Mouse (Mus musculus) limb, embryonic 13.5 days (tissue): ENCODE results near the gene Mapk1ip1l. TPM values are rescaled to one million over a fixed set of nuclear protein-coding genes. Genes with fewer than 3 reads are reported as not detected.

Source experiments
- ATAC-seq: fragments of 200-750 bp; cut with Nextera tagmentation; 2 replicates; pipeline ENCODE4 v1.8.0; 2017; ENCODE audit warnings: low read depth, moderate number of reproducible peaks, moderate TSS enrichment; ENCODE audit not compliant: low FRiP score
- H3K27ac ChIP-seq: fragments of 300-500 bp; sonication (generic); 2 replicates; pipeline ENCODE4 v1.5.1; 2015; ENCODE audit warnings: inconsistent platforms, mild to moderate bottlenecking, moderate library complexity
- H3K27me3 ChIP-seq: fragments of 300-500 bp; sonication (generic); 2 replicates; pipeline ENCODE4 v1.6.1; 2015; ENCODE audit warnings: mild to moderate bottlenecking, inconsistent platforms
- H3K36me3 ChIP-seq: fragments of 300-500 bp; sonication (generic); 2 replicates; pipeline ENCODE4 v1.6.1; 2015; ENCODE audit warnings: inconsistent platforms, mild to moderate bottlenecking, moderate library complexity
- H3K4me1 ChIP-seq: fragments of 300-500 bp; sonication (generic); 2 replicates; pipeline ENCODE4 v1.6.1; 2015; ENCODE audit warnings: inconsistent platforms
- H3K4me2 ChIP-seq: fragments of 300-500 bp; sonication (generic); replicated peaks from 2 replicates; pipeline ENCODE4 v1.6.1; 2015; ENCODE audit warnings: inconsistent platforms, mild to moderate bottlenecking, moderate library complexity
- H3K4me3 ChIP-seq: fragments of 300-500 bp; sonication (generic); 2 replicates; pipeline ENCODE4 v1.5.1; 2015; ENCODE audit warnings: moderate library complexity, mild to moderate bottlenecking, inconsistent platforms
- H3K9ac ChIP-seq: fragments of 300-500 bp; sonication (generic); 2 replicates; pipeline ENCODE4 v1.6.1; 2015; ENCODE audit warnings: mild to moderate bottlenecking, inconsistent platforms
- H3K9me3 ChIP-seq: fragments of 300-500 bp; sonication (generic); 2 replicates; pipeline ENCODE4 v1.6.1; 2016; ENCODE audit warnings: inconsistent platforms
- WGBS: fragments of 180-500 bp; shearing (Covaris S2); methylation state at CpG from one replicate; pipeline ENCODE4 v1.1.7; 2015; 5-methylcytosine and 5-hydroxymethylcytosine counted together
- polyA plus RNA-seq: library from polyadenylated mRNA; unstranded; fragments of >200 nt; fragmentation: Nextera tagmentation; extraction: Ambion mirVana; gene quantifications from 2 replicates; pipeline ENCODE4 v1.2.1, GENCODE M21; 2015

Mapk1ip1l gene
- 71.4 and 79.3 TPM in 2 replicates for polyA plus RNA-seq

DNA sequence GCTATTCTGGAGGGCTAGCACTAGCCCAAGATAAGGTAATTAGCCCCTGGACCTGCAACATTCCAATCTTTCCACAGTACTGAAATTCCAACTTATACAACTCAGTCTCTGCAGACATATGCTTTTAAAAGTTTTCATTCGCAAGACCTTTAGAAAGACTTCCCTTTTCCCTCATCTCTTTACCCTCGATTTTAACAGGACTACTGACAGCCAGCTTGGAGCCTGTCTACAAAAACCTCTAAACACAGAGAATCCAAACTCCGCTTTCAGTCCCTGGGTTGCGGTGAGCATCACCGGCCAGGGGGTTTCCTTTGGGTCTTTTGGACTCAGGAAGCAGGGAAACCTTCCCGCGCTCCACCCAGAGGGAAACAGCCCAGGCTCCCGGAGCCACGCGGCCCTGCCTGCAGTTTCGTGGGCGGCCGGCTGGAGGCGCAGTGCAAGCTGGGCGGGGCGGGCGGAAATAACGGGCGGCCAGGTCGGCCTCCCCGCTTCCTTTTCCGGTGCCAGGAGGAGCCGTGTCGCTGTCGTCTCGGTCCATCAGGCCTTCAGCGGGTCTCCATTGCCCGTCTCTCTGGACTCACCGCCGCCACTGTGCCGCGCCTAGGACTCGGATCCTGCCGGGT, at the start of gene Mapk1ip1l:
TSS of gene Mapk1ip1l (plus strand) at position 482 of the 623 bp plus-strand sequence.
- ATAC-seq: peak; percentile 85
- under 1% methylated on average over 34 of the region's 34 CpGs for WGBS
- no peaks in the 10 kb centered on the region for H3K27me3 ChIP-seq
- peak within 1 kb of the TSS; percentile 97 for H3K27ac ChIP-seq
- H3K4me2 ChIP-seq: peak within 1 kb of the TSS; percentile 77
- H3K9me3 ChIP-seq: no peaks in the 10 kb centered on the region
- peak within 1 kb of the TSS; percentile 98 for H3K9ac ChIP-seq
- peak within 1 kb of the TSS; percentile 98 for H3K4me3 ChIP-seq
- peaks cover 24% of the 10 kb centered on the region for H3K4me1 ChIP-seq
- peaks cover 8% of the 10 kb centered on the region for H3K36me3 ChIP-seq

DNA sequence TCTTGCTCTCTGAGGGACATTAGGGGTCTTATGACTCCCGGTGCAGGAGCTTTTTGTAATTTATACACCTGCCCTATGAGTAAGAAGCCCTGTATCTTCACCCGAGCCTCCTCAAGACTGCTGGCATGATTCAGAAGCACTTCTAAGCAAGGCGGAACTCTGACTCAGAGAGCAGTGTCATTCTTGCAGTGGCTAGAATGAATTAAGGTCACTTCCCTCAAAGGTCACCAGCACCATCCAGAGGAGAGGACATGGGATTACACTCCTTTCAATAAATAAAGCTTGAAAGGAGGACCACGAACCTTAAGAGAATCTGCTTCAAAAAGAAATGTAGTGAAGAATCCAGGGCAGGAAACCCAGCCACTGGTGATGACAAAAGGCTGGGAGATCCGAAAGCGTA, 48.2 kb upstream of the Mapk1ip1l start:
- Histone ChIP-seq H3K4me3 (no peak overlapping the region), H3K9ac (no peak overlapping the region), H3K4me1 (no peaks in the 10 kb centered on the region), H3K9me3 (no peaks in the 10 kb centered on the region), H3K36me3 (peaks cover 76% of the 10 kb centered on the region), H3K27ac (no peak overlapping the region), H3K27me3 (no peaks in the 10 kb centered on the region), H3K4me2 (no peak overlapping the region)
- WGBS: 84% methylated on average over 6 of the region's 6 CpGs
- ATAC-seq: no peak

DNA sequence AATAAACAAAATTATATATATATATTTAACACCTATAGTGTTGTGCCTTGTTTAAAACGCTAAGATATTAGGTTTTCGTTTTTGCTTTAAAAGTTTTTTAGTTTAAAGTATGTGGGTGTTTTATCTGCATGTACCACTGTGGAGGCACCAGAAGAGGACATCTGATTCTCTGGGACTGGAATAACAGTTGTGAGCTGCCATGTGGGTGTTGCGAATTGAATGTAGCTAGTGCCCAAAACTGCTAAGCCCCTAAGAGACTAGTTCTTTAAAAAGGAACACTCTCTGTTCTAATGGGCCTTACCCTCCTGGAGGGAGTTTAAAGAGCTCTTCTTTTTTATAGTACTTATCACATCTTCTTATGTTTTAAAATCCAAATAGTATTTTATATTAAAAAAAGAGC, 33.2 kb upstream of the Mapk1ip1l start:
- H3K27ac ChIP-seq: no peak overlapping the region
- peaks cover 65% of the 10 kb centered on the region for H3K36me3 ChIP-seq
- no peak overlapping the region for H3K4me3 ChIP-seq
- no peaks in the 10 kb centered on the region for H3K27me3 ChIP-seq
- no peak for ATAC-seq
- H3K4me1 ChIP-seq: no peaks in the 10 kb centered on the region
- H3K9me3 ChIP-seq: no peaks in the 10 kb centered on the region
- no peak overlapping the region for H3K4me2 ChIP-seq
- 96% methylated on average over 3 of the region's 3 CpGs for WGBS
- no peak overlapping the region for H3K9ac ChIP-seq

DNA sequence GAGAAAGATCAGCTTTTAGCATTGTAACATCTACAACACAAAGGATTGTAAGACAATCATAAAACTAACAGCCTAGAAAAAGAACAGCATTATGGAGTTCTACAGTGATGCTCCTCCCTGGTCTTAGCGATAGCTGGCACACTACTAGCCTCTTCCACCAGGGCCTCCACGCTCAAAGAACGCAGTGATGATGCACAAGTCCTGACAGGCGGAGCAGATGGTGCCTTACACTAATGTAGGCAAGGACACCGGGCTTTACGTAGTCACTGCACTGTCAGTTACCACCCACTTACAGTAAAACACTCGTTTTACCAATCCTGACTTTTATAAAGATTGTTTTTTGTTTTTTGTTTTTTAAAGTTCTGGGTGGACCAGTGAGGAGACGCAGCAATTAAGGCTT, 32.2 kb upstream of the Mapk1ip1l start:
- Histone ChIP-seq H3K9ac (no peak overlapping the region), H3K4me1 (no peaks in the 10 kb centered on the region), H3K36me3 (peaks cover 62% of the 10 kb centered on the region), H3K27me3 (no peaks in the 10 kb centered on the region), H3K4me2 (no peak overlapping the region), H3K4me3 (no peak overlapping the region), H3K27ac (no peak overlapping the region), H3K9me3 (no peaks in the 10 kb centered on the region)
- 91% methylated on average over 8 of the region's 8 CpGs for WGBS
- no peak for ATAC-seq

DNA sequence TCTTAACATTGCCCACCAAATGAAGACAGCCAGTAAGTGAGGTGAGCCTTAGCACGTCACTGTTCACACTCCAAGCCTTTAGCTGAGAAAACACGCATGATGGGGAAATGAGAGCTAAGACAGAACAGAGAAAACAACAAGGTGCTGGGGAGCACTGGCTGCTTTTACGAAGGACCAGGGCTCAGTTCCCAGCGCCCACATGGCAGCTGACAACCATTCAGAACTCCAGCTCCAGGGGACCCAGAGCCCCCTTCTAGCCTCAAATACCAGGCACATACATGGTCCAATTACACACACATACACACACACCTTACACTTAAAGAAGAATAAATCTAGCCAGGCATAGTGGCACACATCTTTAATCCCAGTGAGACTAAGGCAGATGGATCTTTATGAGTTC, 29.0 kb upstream of the Mapk1ip1l start:
- Histone ChIP-seq H3K9ac (no peak overlapping the region), H3K4me1 (no peaks in the 10 kb centered on the region), H3K4me3 (no peak overlapping the region), H3K27ac (no peak overlapping the region), H3K27me3 (no peaks in the 10 kb centered on the region), H3K9me3 (no peaks in the 10 kb centered on the region), H3K4me2 (no peak overlapping the region), H3K36me3 (peaks cover 65% of the 10 kb centered on the region)
- ATAC-seq: no peak
- 96% methylated on average over 4 of the region's 4 CpGs for WGBS

DNA sequence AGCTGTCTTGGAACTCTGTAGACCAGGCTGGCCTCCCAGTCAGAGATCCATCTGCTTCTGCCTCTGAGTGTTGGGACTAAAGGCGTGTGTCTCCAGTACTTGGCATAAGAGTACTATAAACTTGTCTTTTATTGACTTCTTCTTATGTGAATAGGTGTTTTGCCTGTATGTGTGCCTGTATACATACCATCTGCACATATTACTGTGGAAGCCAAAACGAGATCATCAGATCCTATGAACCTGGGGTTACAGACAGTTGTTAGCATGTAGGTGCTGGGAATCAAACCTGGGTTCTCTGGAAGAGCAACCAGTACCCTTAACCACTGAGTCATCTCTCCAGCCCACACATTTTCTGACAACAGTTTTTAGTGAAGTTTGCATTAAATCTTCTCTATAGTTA, 28.4 kb upstream of the Mapk1ip1l start:
- peaks cover 65% of the 10 kb centered on the region for H3K36me3 ChIP-seq
- no peak for ATAC-seq

DNA sequence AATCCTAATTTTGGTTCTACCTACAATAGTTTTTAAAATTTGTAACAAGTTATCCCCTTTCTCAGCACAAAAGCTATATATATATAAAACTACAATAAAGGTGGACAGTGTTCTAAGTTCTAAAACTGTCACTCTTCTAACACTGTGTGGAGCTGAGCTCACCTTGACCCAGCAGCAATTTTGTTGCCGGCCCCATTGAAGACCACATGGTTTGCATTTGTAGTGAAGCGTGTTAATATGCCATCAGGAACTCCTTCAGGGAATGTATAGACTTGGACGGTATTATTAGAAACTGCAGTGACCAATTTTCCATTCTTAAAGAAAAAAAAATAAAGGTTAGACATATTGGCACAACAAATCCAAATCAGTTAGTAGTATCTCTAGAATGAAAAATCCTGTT, 24.3 kb upstream of the Mapk1ip1l start:
- 35% methylated on average over 3 of the region's 3 CpGs for WGBS
- no peak overlapping the region for H3K9ac ChIP-seq
- H3K4me3 ChIP-seq: no peak overlapping the region
- no peak for ATAC-seq
- H3K27me3 ChIP-seq: no peaks in the 10 kb centered on the region
- H3K36me3 ChIP-seq: peaks cover 31% of the 10 kb centered on the region
- H3K9me3 ChIP-seq: no peaks in the 10 kb centered on the region
- H3K4me1 ChIP-seq: peaks cover 25% of the 10 kb centered on the region
- no peak overlapping the region for H3K4me2 ChIP-seq
- no peak overlapping the region for H3K27ac ChIP-seq

More for the DNA sequence above, 28.4 kb upstream of the Mapk1ip1l start:
- Histone ChIP-seq H3K9me3 (no peaks in the 10 kb centered on the region), H3K4me2 (no peak overlapping the region), H3K27ac (no peak overlapping the region), H3K9ac (no peak overlapping the region), H3K27me3 (no peaks in the 10 kb centered on the region), H3K4me1 (peaks cover 5% of the 10 kb centered on the region), H3K4me3 (no peak overlapping the region)
- WGBS: 89% methylated on average over 2 of the region's 2 CpGs

DNA sequence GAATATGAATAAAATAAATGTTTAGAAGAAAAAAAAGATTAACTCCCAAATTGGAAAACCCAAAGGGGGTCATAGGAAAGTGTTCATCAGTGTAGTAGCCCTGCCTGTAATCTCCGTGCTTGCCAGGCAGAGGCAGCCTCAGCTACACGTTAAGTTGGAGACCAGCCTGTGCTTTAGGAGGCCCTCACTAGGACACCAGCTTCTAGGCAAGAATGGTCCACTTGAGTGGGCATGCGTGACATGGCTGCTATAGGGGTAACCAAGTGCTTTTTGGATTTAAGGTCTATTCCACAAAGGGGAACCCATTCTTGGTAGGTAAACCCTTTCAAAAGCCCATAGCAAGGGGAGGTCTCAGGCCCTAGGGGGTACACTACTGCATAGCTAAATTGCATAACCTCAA, 22.6 kb upstream of the Mapk1ip1l start:
- no peak overlapping the region for H3K27ac ChIP-seq
- 33% methylated on average over 3 of the region's 3 CpGs for WGBS
- no peaks in the 10 kb centered on the region for H3K9me3 ChIP-seq
- peak overlapping the region; percentile 84 for H3K4me3 ChIP-seq
- H3K4me2 ChIP-seq: peak overlapping the region; percentile 81
- H3K27me3 ChIP-seq: no peaks in the 10 kb centered on the region
- H3K36me3 ChIP-seq: peaks cover 17% of the 10 kb centered on the region
- no peak for ATAC-seq
- H3K9ac ChIP-seq: peak overlapping the region; percentile 90
- peaks cover 25% of the 10 kb centered on the region for H3K4me1 ChIP-seq

DNA sequence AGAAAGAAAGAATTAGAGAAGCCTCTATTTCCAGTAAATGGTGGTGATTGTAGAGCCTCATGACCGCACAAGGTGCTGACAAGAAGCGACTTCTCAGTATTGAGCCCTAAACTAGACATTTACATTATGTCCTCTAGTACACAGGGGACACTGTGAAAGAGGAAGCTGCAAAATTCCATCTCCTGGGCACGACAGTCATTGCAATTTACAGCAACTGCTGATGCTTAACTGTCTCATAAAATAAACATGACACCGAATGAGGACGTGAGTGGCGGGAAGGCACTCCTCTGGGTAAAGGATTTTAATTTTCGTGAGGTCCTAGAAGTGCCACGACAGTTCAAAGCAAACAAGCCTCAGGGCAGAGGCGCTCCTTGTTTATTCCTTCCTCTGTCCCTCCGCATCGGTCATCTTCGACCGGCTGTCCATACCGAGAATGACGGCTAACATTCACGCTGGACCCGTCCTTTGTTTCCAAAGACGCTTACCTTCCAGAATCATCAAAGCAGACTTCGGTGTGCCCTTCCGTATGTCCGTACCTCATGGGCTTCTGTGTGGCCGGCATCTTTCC, 21.9 kb upstream of the Mapk1ip1l start:
- H3K4me3 ChIP-seq: peak overlapping the region; percentile 84
- ATAC-seq: no peak
- H3K36me3 ChIP-seq: peaks cover 11% of the 10 kb centered on the region
- WGBS: 2% methylated on average over 22 of the region's 22 CpGs
- peak overlapping the region; percentile 90 for H3K9ac ChIP-seq
- H3K4me2 ChIP-seq: peak overlapping the region; percentile 81
- H3K27ac ChIP-seq: peak overlapping the region; percentile 94; the same call in 1 of the 2 replicates
- H3K27me3 ChIP-seq: no peaks in the 10 kb centered on the region
- peaks cover 25% of the 10 kb centered on the region for H3K4me1 ChIP-seq
- H3K9me3 ChIP-seq: no peaks in the 10 kb centered on the region

DNA sequence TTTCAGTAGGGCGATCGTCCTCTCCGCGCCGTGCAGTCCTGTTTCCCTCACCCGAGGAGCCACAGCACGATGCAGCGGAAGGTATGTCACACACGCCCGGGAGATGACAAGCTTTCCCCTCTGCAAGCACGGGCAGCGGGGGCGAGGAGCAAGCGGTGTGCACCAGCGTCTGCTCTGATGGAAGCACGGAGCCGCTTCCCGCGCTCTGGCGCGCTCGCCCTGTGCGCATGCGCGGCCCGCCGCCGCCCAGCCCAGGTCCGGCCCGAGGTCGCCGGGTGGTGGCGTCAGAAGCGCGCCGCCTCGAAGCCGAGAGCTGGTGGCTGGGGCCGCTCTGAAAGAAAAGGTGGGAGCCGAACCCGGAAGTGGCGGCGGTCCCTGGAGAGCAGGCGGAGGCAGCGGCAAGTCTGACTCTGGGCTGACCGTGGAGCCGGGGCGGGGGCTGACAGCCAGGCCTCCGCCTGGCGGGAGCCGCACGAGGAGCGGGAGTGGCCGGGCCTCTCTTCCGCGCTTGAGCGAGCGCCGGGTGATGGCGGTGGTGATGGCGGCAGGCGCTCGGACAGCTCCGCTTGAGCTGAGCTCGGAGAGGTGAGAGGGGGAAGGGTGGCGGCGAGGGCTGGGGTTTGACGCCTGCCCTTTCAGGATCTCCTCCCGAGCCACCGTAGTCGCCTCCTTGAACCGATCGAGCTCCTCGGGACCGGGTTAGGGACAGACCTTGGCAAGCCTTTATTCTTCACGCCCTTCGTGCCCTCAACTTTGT, 21.3 kb upstream of the Mapk1ip1l start, which contains the start of the genes Wdhd1 and Socs4:
TSS of gene Wdhd1 (minus strand) at position 221 of the 757 bp plus-strand sequence.
TSS of gene Socs4 (plus strand) at position 295 of the 757 bp plus-strand sequence.
- 0% methylated on average over 76 of the region's 77 CpGs for WGBS
- peaks cover 9% of the 10 kb centered on the region for H3K36me3 ChIP-seq
- peak within 1 kb of the TSS; percentile 94 for H3K27ac ChIP-seq
- peak within 1 kb of the TSS; percentile 84 for H3K4me3 ChIP-seq
- H3K9me3 ChIP-seq: no peaks in the 10 kb centered on the region
- H3K4me2 ChIP-seq: peak within 1 kb of the TSS; percentile 81
- peak; percentile 98 for ATAC-seq
- peak within 1 kb of the TSS; percentile 90 for H3K9ac ChIP-seq
- H3K27me3 ChIP-seq: no peaks in the 10 kb centered on the region
- peaks cover 25% of the 10 kb centered on the region for H3K4me1 ChIP-seq

DNA sequence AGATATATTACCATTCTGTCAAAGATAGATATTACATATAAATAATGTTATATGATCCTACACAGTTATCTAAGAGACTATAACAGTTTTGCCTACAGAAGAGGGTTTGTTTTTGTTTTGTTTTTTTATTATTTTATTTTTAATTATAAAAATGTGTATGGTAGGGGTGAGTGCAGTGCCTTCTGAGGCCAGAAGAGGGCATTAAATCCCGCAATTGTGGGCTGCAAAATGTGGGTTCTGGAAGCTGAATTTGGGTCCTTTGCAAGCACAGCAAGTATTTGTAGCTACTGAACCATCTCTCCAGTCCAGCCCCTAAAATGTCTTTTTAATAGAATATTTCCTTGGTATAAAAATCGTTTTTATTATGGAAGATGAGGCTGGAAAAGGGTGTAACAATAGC, 19.0 kb upstream of the Mapk1ip1l start:
- Histone ChIP-seq H3K4me2 (no peak overlapping the region), H3K4me1 (peaks cover 25% of the 10 kb centered on the region), H3K4me3 (no peak overlapping the region), H3K36me3 (peaks cover 4% of the 10 kb centered on the region; the same call in 1 of the 2 replicates), H3K9ac (no peak overlapping the region), H3K27me3 (no peaks in the 10 kb centered on the region), H3K9me3 (no peaks in the 10 kb centered on the region), H3K27ac (no peak overlapping the region)
- 78% methylated on average over 2 of the region's 2 CpGs for WGBS
- ATAC-seq: no peak

DNA sequence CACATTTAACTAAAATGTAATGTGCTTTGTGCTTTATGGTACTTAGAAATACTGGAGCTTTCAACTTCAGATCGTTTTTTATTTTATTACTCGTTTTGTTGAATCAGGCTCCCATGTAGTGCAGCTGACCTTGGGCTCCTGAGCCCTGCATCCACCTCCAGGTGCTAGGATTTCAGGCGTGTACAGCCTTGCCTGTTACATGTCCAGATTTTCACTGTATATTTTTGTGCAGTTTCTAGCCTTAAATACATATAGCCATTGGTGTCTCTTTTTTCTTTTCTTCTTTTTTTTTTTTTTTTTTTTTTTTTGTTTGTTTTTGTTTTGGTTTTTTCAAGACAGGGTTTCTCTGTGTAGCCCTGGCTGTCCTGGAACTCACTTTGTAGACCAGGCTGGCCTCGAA, 16.5 kb upstream of the Mapk1ip1l start:
- H3K4me1 ChIP-seq: peaks cover 6% of the 10 kb centered on the region
- 85% methylated on average over 4 of the region's 4 CpGs for WGBS
- H3K27me3 ChIP-seq: no peaks in the 10 kb centered on the region

More for the DNA sequence above, 16.5 kb upstream of the Mapk1ip1l start:
- H3K27ac ChIP-seq: no peak overlapping the region
- no peak for ATAC-seq
- H3K36me3 ChIP-seq: peaks cover 4% of the 10 kb centered on the region; the same call in 1 of the 2 replicates
- H3K4me2 ChIP-seq: no peak overlapping the region
- no peaks in the 10 kb centered on the region for H3K9me3 ChIP-seq
- no peak overlapping the region for H3K9ac ChIP-seq
- H3K4me3 ChIP-seq: no peak overlapping the region
